Mouse (Mus musculus): Measurements from ENCODE around the gene Olfr1410.
A peak's percentile ranks its signal among the peaks of the same experiment; 100 is the strongest.

Gene Olfr1410

DNA sequence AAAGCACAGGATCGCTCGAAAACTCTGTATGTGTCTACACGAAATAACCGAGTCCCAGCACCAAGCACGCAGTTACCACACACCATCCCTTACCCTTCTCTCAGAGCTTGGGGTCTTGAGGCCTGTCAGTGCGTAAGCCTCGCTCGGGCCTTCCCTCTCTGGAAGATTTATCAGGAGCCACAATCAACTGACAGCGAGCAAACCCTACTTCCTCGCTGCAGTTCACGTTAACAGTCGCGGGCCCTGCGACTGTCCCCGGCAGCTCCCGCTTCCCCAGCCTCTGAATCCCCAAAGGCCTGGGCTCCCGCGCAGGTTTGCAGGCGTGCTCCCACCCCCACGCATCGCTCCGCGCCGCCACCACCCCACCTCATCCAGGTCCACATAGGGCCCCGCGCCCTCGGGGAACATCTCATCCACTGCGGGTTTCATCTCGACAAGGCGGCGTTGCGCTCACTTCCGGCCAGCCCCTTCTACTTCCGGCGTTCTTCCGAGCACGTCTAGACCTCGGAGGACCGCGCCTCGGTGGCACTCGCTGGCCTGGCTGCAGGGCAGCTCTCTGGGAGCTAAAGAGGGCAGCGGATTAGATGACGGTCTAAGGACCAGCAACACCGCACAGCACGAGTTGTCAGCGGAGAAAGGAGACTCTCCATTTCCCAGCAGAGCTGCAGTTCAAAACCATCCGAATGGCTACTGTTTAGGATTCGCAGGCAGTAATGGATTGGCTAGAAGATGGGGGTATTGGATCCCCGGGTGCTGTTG is 36.1 kb downstream of the Olfr1410 start, which contains the start of gene Cops9:
Cops9 (minus strand) TSS at position 472 of the 759 bp plus-strand sequence.
- peak; percentile 95 for DNase-seq (ENCODE audit: low spot score)

DNA sequence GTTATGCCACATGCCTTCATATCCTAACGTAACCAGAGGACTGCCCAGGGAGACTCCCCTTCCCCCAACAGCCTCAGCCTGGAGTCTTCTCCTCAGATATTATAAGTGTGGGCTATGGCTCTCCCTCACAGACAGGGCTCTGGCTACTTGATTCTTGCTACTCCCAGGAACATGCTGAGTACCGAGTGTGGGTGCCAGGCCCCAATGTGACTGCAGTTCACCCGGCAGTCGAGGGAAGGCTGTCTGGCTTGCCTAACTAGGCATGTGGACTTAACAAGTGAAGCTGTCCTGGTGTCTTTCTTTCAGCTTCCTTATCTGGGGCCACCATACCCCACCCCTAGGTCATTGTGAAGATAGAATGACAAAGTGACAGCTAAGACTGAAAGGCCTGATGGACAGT is 38.1 kb downstream of the Olfr1410 start:
- no peak for DNase-seq (ENCODE audit: low spot score)

DNA sequence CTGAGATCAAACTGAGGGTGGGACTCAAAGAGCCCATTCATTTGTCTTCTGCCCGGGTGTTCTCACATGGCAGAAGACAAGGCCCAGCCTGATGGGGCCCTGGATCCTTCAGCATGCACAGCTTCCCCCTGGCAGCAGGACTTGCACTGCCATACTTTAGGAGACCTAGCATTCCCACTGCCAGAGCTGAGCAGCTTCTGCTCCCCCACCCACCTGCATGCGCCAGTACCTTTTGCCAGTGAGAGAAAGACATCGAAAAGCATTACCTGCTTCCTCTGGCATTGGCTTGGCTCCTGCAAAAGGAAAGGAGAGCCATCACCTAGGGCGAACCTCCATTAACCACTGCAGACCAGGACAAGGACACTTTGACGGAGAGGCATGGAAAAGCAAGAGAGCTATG is 39.3 kb downstream of the Olfr1410 start:
- DNase-seq (ENCODE audit: low spot score) = no peak

DNA sequence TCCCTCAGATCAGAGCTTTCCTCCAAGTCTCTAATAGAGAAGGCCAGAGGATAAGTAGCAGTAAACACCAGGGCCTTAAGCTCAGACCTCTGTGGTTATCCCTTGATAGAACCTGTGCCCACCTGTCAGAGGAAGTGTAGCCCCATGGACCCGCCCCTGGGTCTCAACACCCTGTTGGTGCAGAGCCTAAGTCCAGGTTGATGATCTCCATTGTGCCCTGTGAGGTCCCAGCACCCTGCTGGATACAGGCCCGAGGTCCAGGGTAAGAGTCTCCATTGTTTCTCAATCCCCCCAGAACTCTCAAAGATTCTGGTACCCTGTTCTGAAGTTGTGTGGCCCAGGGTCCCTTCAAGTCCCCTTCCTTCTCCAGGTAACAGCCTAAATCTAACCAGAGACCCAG is 40.5 kb downstream of the Olfr1410 start:
- DNase-seq (ENCODE audit: low spot score) = no peak

DNA sequence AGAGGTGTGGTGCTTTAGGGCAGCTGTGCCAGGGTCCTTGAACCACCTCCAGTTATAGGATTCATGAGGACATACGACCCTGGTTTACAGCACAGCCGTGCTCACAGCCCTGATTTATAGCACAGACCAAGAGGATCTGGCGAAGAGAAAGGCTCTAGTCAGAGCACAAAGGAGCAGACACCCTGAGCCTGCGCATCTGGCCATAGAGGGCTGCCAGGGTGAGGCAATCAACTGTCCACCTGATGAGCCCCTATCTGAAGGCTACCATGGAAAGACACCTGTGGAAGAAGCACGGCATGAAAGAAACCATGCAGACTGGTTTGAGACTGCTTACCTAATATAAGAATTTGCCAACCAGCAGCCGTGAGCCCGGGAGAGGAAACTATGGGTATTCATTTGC is 41.0 kb downstream of the Olfr1410 start:
- no peak for DNase-seq (ENCODE audit: low spot score)

DNA sequence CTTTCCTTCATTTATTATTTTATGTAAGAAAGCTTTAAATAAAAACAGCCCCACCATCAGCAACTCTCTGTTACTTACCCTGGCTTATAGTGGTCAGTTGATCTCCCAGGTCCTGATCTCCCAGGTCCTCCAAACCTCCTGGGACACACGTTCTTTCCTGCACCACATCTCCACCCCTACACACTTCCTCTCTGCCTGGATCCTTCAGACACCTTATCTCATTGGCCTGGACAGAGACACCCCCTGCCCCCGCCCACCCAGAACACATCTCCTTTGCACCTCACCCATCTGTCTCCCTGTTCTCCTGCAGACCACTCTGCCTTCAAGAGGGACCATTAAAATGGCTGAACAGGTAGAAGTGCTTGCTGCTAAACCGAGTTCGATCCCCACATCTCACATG is 41.4 kb downstream of the Olfr1410 start:
- no peak for DNase-seq (ENCODE audit: low spot score)

DNA sequence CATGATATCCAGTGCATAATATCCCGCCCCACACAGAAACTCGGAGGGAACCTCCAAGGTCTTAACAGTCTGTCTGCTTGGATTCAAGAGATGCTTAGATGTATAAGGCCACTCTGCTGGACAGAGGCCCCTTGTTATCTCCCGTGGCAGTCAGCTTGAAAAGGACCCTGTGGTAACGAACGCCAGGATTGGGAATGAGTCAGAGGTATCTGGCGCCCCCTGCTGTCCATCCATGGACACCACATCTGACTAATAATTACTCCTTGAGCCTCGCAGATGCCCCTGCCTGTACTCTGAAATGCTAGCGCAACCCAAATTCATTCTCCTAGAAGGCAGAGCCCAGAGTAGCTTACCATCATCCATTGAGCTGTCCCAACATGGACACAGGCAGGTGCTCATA is 42.2 kb downstream of the Olfr1410 start:
- DNase-seq (ENCODE audit: low spot score) = peak; percentile 93

DNA sequence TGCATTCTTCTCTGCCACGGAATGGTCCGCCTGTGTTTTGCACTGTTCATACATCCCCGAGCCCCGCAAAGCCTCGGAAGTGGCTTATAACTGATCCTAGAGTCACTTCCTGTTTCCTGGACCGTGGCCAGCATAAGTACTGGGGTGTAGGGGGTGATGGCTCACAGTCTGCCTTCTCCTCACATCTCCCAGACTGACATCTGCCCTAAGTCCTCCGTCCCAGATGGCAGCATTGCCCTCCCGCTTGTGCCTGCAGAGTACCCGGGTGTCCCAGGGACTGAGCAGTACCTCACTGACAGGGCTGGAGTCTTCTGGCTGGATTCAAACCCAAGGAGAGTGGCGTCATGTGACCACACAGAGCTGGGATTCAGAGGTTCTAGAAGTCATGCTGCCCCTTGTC is 42.6 kb downstream of the Olfr1410 start:
- no peak for DNase-seq (ENCODE audit: low spot score)

DNA sequence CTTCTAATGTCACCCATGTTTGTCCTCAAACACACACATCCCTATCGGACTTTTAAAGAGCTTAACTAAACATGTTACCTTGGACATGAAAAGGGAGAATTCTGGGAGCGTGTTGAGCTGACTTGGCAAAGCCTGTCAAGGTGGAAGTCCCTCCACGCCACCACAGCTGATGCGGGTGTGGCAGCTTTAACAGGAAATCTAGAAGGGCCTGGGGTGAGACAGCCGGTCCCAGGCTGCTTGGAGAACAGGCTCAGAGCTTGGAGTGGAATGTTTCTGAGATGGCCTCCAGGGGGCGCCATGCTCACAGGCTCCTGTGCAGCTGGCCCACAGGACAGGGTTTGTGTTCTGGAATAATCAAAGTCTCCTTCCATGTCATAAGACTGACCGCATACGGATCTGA is 43.1 kb downstream of the Olfr1410 start, which contains the start of gene Otos:
Otos (minus strand) TSS at position 169 of the 400 bp plus-strand sequence.
- DNase-seq (ENCODE audit: low spot score) = peak; percentile 86

DNA sequence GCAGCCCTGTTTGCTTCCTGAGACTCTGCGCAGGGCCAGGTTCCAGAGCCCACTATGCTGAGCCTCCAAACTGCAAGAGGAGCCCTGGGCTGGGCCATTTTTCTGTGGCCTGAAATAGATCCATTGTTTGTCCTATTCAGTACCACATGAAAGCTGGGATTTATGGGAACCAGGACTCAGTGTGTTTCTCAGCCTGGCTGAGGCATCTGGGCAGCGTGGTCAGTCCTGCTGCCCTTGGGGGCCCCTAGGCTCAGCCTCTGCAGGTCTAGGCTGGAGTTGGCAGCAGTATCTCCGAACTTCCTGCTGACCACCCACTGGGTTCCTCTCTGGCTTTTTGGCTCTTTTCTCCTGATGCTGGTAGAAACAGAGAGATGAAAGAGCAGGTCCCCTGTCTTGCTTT is 45.9 kb downstream of the Olfr1410 start:
- no peak for DNase-seq (ENCODE audit: low spot score)

DNA sequence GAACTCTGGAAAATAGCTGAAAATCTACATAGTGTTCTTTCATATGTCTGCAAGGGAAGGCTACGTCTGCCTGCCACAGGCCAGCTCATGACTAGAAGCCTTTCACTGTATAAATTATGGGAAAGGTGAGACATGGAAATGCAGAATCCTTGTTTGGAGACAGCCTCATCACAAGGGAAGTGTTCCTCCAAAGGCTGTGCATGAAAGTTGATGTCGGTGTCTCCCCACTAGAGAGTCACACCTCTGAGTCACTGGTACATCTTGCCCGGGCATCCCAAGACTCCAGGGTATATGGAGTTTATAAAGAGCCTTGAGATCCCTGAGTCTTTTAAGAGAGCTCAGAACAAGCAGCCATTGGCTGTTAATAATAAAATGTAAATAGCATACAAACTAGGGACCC is 47.6 kb downstream of the Olfr1410 start:
- no peak for DNase-seq (ENCODE audit: low spot score)

DNA sequence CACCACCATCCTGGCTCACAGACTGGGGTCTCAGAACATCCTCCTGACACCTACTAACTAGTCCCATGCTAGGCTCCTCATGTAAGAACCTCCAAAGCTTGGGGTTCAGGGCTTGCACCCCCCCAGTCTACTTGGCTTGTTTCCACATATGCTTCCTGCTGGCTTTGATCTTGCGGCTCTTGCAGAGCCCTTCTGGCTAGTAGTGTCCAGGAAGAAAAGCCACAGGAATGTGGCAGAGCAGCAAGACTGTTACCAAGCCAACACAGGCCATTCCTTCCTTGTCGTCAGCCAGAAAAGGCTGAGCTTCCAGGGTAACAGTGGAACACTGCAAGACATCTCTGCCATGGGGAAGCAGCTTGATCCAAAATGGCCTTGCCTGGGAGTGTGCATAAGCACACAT is 49.1 kb downstream of the Olfr1410 start:
- DNase-seq (ENCODE audit: low spot score) = no peak

DNA sequence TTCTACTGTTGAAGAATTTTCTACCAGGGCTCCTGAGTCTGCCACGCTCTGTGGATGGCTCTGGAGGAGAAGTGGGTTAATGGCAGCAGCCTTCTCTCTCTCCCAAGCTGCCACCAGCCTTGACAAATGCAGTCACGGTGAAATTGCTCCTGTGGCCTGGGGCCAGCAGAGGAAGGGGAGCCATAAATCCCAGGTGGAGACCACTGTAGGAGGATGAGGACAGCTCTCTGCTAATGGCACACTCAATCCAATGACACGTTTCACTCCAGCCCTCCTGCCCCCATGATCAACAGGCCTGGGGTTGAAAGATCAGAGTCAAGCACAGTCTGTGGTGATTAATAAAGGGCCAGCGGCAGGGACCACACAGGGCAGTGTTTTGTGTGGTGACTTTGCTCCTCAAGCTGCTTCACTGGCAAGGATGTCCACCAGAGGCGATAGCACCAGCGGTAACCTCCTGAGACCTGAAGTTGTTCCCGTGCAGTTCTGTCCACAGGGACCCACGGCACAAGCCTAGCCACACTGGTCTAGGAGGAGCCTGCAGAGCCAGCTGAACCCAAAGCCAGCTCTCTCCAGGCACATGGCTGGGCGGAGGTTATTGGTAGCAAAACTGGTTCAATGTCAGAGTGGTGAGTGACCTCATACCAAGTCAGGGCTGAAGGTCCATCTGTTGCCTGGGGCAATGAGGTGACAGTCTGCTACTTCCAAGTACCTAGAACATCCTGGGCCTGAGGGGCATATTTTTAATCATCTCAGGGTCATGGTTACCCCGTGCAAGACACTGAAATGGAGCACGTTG is 51.6 kb downstream of the Olfr1410 start:
- DNase-seq (ENCODE audit: low spot score) = peak; percentile 21

DNA sequence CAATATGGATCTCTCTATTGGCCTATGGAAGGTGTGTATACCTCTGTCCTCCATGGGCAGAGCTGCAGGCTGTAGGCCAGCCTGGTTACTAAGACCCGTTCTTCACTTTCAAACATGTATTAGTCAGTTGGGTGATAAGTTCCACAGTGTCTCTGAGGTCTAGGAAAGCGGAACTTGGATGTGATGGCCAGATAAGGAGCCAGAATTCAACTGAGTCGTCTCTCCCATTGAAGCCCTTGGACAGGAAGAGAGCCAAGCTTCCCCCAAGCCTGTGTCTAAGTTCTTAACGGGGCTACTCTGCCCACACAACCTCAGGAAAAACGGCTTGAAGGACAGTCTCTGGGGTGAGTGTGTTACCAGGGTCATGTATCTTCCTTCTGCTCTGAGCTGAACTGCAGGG is 53.8 kb downstream of the Olfr1410 start:
- DNase-seq (ENCODE audit: low spot score) = no peak

Data from embryo, embryonic 10.5 days (tissue).